Mouse (Mus musculus): ENCODE results near the gene Npas1. TPM values are rescaled to one million over a fixed set of nuclear protein-coding genes. Genes with fewer than 3 reads are reported as not detected.

The Npas1 gene
- polyA plus RNA-seq (2012; rRNA removed) (0.03 TPM in 2 replicates), polyA plus RNA-seq (2014; fragmentation: Nextera tagmentation; extraction: Ambion mirVana) (0.15 and 0.21 TPM in 2 replicates)

GRCm38 (mm10) chr7:16477628-16478027 is at the start of gene Npas1:
Gene Npas1 (minus strand): TSS chr7:16477728.
- no peak within 1 kb of the TSS for H3K27ac ChIP-seq (replicated peaks; ENCODE audit: low read depth, low read length)
- H3K27me3 ChIP-seq (ENCODE audit: control insufficient read depth, insufficient read depth, low read length), result peaks cover 47% of the 10 kb centered on the region
- ATAC-seq (ENCODE audit: low FRiP score, low read depth) (no peak), DNase-seq (ENCODE audit: low spot score) (no peak)
- no peaks in the 10 kb centered on the region for H3K9me3 ChIP-seq (ENCODE audit: control insufficient read depth, low read length)
- WGBS, result 87% methylated on average over 8 of the region's 8 CpGs
- H3K4me1 ChIP-seq (ENCODE audit: control insufficient read depth, insufficient read depth, low read length), result peaks cover 13% of the 10 kb centered on the region
- H3K36me3 ChIP-seq (ENCODE audit: control insufficient read depth, insufficient read depth, low read length), result no peaks in the 10 kb centered on the region
- peak within 1 kb of the TSS; percentile 37 for H3K4me2 ChIP-seq (replicated peaks; ENCODE audit: low read depth, low read length, severe bottlenecking)
- peak within 1 kb of the TSS; percentile 23 for H3K4me3 ChIP-seq (replicated peaks; ENCODE audit: low read length)
- H3K9ac ChIP-seq (ENCODE audit: low read depth, low read length, severe bottlenecking), result no peak within 1 kb of the TSS
- TF ChIP-seq POLR2A (IDR thresholded peaks at IDR 0.05; ENCODE audit: borderline replicate concordance, extremely low read depth, insufficient read depth, insufficient read length), result no peak

DNA sequence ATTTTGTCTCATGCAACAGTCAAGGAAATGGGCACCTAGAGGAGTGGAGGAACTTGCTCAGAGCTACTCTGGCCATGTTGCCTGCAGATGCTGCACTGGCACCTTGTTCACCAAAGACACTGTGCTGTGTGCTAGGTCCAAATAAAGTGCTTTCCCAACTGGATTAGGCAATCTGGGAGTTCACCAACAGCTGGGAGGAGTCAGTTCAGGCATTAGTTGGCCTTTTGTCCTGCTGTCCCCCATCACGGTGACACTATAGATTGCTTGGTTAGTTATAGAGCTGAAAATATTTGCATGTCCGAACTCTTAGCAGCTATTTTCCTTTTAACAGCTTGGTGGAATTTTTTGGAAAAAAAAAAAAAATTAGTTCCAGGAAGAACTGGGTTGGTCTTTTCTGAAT is 48.5 kb upstream of the Npas1 start:
- no peak for TF ChIP-seq POLR2A (IDR thresholded peaks at IDR 0.05; ENCODE audit: borderline replicate concordance, extremely low read depth, insufficient read depth, insufficient read length)

DNA sequence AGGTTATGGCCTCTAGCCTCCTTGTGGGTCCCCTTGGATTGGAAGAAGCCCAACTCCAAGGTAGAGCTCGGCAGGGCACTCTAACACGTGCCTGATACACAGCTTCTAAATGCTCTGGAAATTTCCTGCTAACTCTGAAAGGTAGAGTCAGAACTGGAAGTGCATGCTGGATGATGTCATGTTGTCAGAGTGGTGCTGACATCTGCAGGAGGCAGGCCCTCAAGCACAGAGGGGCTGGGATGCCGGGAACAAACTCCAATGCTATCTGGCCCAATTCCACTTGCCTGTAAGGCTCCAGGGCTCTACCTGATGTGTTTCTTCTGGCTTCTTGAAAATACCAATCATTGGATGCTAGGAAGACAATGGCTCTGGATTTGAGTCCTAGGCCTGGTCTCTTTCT is 47.9 kb upstream of the Npas1 start:
- Histone ChIP-seq H3K9me3 (ENCODE audit: control insufficient read depth, low read length) (no peaks in the 10 kb centered on the region), H3K4me1 (ENCODE audit: control insufficient read depth, insufficient read depth, low read length) (no peaks in the 10 kb centered on the region), H3K9ac (ENCODE audit: low read depth, low read length, severe bottlenecking) (no peak overlapping the region), H3K27ac (replicated peaks; ENCODE audit: low read depth, low read length) (no peak overlapping the region), H3K4me3 (replicated peaks; ENCODE audit: low read length) (no peak overlapping the region), H3K4me2 (replicated peaks; ENCODE audit: low read depth, low read length, severe bottlenecking) (no peak overlapping the region), H3K27me3 (ENCODE audit: control insufficient read depth, insufficient read depth, low read length) (no peaks in the 10 kb centered on the region), H3K36me3 (ENCODE audit: control insufficient read depth, insufficient read depth, low read length) (peaks cover 10% of the 10 kb centered on the region)
- TF ChIP-seq POLR2A (IDR thresholded peaks at IDR 0.05; ENCODE audit: borderline replicate concordance, extremely low read depth, insufficient read depth, insufficient read length), result no peak
- DNase-seq (ENCODE audit: low spot score), result no peak
- 79% methylated on average over 3 of the region's 3 CpGs for WGBS
- ATAC-seq (ENCODE audit: low FRiP score, low read depth), result no peak

More for the DNA sequence above, 48.5 kb upstream of the Npas1 start:
- Histone ChIP-seq H3K4me1 (ENCODE audit: control insufficient read depth, insufficient read depth, low read length) (no peaks in the 10 kb centered on the region), H3K9me3 (ENCODE audit: control insufficient read depth, low read length) (no peaks in the 10 kb centered on the region), H3K4me3 (replicated peaks; ENCODE audit: low read length) (no peak overlapping the region), H3K27me3 (ENCODE audit: control insufficient read depth, insufficient read depth, low read length) (no peaks in the 10 kb centered on the region), H3K9ac (ENCODE audit: low read depth, low read length, severe bottlenecking) (no peak overlapping the region), H3K4me2 (replicated peaks; ENCODE audit: low read depth, low read length, severe bottlenecking) (no peak overlapping the region), H3K27ac (replicated peaks; ENCODE audit: low read depth, low read length) (no peak overlapping the region), H3K36me3 (ENCODE audit: control insufficient read depth, insufficient read depth, low read length) (peaks cover 14% of the 10 kb centered on the region)
- no peak for DNase-seq (ENCODE audit: low spot score)
- WGBS, result 94% methylated on average over 2 of the region's 2 CpGs
- ATAC-seq (ENCODE audit: low FRiP score, low read depth), result no peak

GRCm38 (mm10) chr7:16524308-16524707 is 46.8 kb upstream of the Npas1 start:
- no peaks in the 10 kb centered on the region for H3K4me1 ChIP-seq (ENCODE audit: control insufficient read depth, insufficient read depth, low read length)
- TF ChIP-seq POLR2A (IDR thresholded peaks at IDR 0.05; ENCODE audit: borderline replicate concordance, extremely low read depth, insufficient read depth, insufficient read length), result no peak
- no peak overlapping the region for H3K9ac ChIP-seq (ENCODE audit: low read depth, low read length, severe bottlenecking)
- no peak overlapping the region for H3K4me3 ChIP-seq (replicated peaks; ENCODE audit: low read length)
- H3K27me3 ChIP-seq (ENCODE audit: control insufficient read depth, insufficient read depth, low read length), result no peaks in the 10 kb centered on the region
- no peak overlapping the region for H3K27ac ChIP-seq (replicated peaks; ENCODE audit: low read depth, low read length)
- peaks cover 12% of the 10 kb centered on the region; the same call in 1 of the 2 replicates for H3K36me3 ChIP-seq (ENCODE audit: control insufficient read depth, insufficient read depth, low read length)
- 40% methylated on average over 2 of the region's 2 CpGs for WGBS
- no peak overlapping the region for H3K4me2 ChIP-seq (replicated peaks; ENCODE audit: low read depth, low read length, severe bottlenecking)
- H3K9me3 ChIP-seq (ENCODE audit: control insufficient read depth, low read length), result no peaks in the 10 kb centered on the region
- ATAC-seq (ENCODE audit: low FRiP score, low read depth), result no peak
- no peak for DNase-seq (ENCODE audit: low spot score)

DNA sequence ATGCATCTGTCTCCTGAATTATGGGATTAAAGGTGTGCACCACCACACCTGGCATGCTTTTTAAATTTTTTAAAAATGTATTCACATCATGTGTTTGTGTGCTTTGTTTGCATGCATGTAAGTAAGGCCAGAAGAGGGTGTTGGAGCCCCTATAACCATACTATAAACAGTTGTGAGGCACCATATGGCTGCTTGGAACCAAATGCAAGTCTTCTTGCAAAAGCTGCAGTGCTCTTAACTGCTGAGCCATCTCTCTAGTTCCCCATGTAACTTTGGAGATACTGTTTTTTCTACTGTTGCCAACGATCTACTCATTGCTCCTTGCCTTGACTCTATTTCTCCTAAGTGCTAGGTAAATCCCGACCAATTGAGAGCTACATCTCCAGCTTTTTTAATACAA is 41.8 kb upstream of the Npas1 start:
- Histone ChIP-seq H3K27ac (replicated peaks; ENCODE audit: low read depth, low read length) (no peak overlapping the region), H3K4me3 (replicated peaks; ENCODE audit: low read length) (no peak overlapping the region), H3K27me3 (ENCODE audit: control insufficient read depth, insufficient read depth, low read length) (no peaks in the 10 kb centered on the region), H3K9me3 (ENCODE audit: control insufficient read depth, low read length) (no peaks in the 10 kb centered on the region), H3K9ac (ENCODE audit: low read depth, low read length, severe bottlenecking) (no peak overlapping the region), H3K4me2 (replicated peaks; ENCODE audit: low read depth, low read length, severe bottlenecking) (no peak overlapping the region), H3K4me1 (ENCODE audit: control insufficient read depth, insufficient read depth, low read length) (no peaks in the 10 kb centered on the region), H3K36me3 (ENCODE audit: control insufficient read depth, insufficient read depth, low read length) (peaks cover 34% of the 10 kb centered on the region)
- no peak for TF ChIP-seq POLR2A (IDR thresholded peaks at IDR 0.05; ENCODE audit: borderline replicate concordance, extremely low read depth, insufficient read depth, insufficient read length)
- DNase-seq (ENCODE audit: low spot score), result no peak
- 95% methylated on average over 2 of the region's 2 CpGs for WGBS
- no peak for ATAC-seq (ENCODE audit: low FRiP score, low read depth)

- no peak for TF ChIP-seq POLR2A (IDR thresholded peaks at IDR 0.05; ENCODE audit: borderline replicate concordance, extremely low read depth, insufficient read depth, insufficient read length)
- H3K4me2 ChIP-seq (replicated peaks; ENCODE audit: low read depth, low read length, severe bottlenecking), result no peak overlapping the region
- no peaks in the 10 kb centered on the region for H3K9me3 ChIP-seq (ENCODE audit: control insufficient read depth, low read length)
- no peak overlapping the region for H3K27ac ChIP-seq (replicated peaks; ENCODE audit: low read depth, low read length)
- no peaks in the 10 kb centered on the region for H3K4me1 ChIP-seq (ENCODE audit: control insufficient read depth, insufficient read depth, low read length)
- ATAC-seq (ENCODE audit: low FRiP score, low read depth), result no peak
- no peaks in the 10 kb centered on the region for H3K27me3 ChIP-seq (ENCODE audit: control insufficient read depth, insufficient read depth, low read length)
- H3K36me3 ChIP-seq (ENCODE audit: control insufficient read depth, insufficient read depth, low read length), result peaks cover 34% of the 10 kb centered on the region
- H3K4me3 ChIP-seq (replicated peaks; ENCODE audit: low read length), result no peak overlapping the region
- DNase-seq (ENCODE audit: low spot score), result no peak
- WGBS, result 91% methylated on average over 5 of the region's 5 CpGs
- no peak overlapping the region for H3K9ac ChIP-seq (ENCODE audit: low read depth, low read length, severe bottlenecking)
These were observed 39.7 kb upstream of the Npas1 start for GRCm38 (mm10) chr7:16517198-16517597.

Measured in limb, embryonic 14.5 days (tissue).